Mouse (Mus musculus): ENCODE results near the gene Ptov1.

Ptov1 gene

GRCm38 (mm10) chr7:44859896-44860295 is 9.7 kb downstream of the Ptov1 start:
- DNase-seq (ENCODE audit: low read depth, low spot score), result no peak

GRCm38 (mm10) chr7:44857905-44858304 is 11.7 kb downstream of the Ptov1 start:
- peak; percentile 63 for DNase-seq (ENCODE audit: low read depth, low spot score)

GRCm38 (mm10) chr7:44857042-44857552 is 12.5 kb downstream of the Ptov1 start, which contains the start of gene Pnkp:
Gene Pnkp, plus strand, starts transcription at chr7:44857139.
- DNase-seq (ENCODE audit: low read depth, low spot score), result peak; percentile 86

- no peak for DNase-seq (ENCODE audit: low read depth, low spot score)
These were observed 13.2 kb downstream of the Ptov1 start for GRCm38 (mm10) chr7:44856265-44856916.

- DNase-seq (ENCODE audit: low read depth, low spot score), result no peak
These were observed 14.6 kb downstream of the Ptov1 start for GRCm38 (mm10) chr7:44855036-44855435.

GRCm38 (mm10) chr7:44854356-44855031 is 15.1 kb downstream of the Ptov1 start:
- DNase-seq (ENCODE audit: low read depth, low spot score), result peak; percentile 82

GRCm38 (mm10) chr7:44853596-44854355 is 15.8 kb downstream of the Ptov1 start:
- DNase-seq (ENCODE audit: low read depth, low spot score), result no peak

GRCm38 (mm10) chr7:44853065-44853464 is 16.5 kb downstream of the Ptov1 start:
- no peak for DNase-seq (ENCODE audit: low read depth, low spot score)

GRCm38 (mm10) chr7:44852259-44853027 is 17.1 kb downstream of the Ptov1 start:
- DNase-seq (ENCODE audit: low read depth, low spot score), result no peak

- DNase-seq (ENCODE audit: low read depth, low spot score), result no peak
These were observed 17.9 kb downstream of the Ptov1 start for GRCm38 (mm10) chr7:44851625-44852234.

- no peak for DNase-seq (ENCODE audit: low read depth, low spot score)
These were observed 18.6 kb downstream of the Ptov1 start for GRCm38 (mm10) chr7:44850789-44851624.

GRCm38 (mm10) chr7:44850146-44850545 is 19.4 kb downstream of the Ptov1 start:
- DNase-seq (ENCODE audit: low read depth, low spot score), result peak; percentile 75

GRCm38 (mm10) chr7:44849416-44850111 is 20.0 kb downstream of the Ptov1 start:
- DNase-seq (ENCODE audit: low read depth, low spot score), result peak; percentile 96

GRCm38 (mm10) chr7:44848561-44849415 is 20.8 kb downstream of the Ptov1 start, which contains the start of the genes Akt1s1 and Tbc1d17:
Gene Akt1s1, plus strand, starts transcription at chr7:44848991.
Gene Tbc1d17, minus strand, starts transcription at chr7:44849079.
- peak; percentile 100 for DNase-seq (ENCODE audit: low read depth, low spot score)

- no peak for DNase-seq (ENCODE audit: low read depth, low spot score)
These were observed 21.8 kb downstream of the Ptov1 start for GRCm38 (mm10) chr7:44847772-44848171.

GRCm38 (mm10) chr7:44846804-44847203 is 22.8 kb downstream of the Ptov1 start:
- no peak for DNase-seq (ENCODE audit: low read depth, low spot score)

- no peak for DNase-seq (ENCODE audit: low read depth, low spot score)
These were observed 24.6 kb downstream of the Ptov1 start for GRCm38 (mm10) chr7:44845006-44845405.

- DNase-seq (ENCODE audit: low read depth, low spot score), result no peak
These were observed 27.6 kb downstream of the Ptov1 start for GRCm38 (mm10) chr7:44841825-44842463.
